Mouse (Mus musculus): Measurements from ENCODE around the gene Arid2.

- TF ChIP-seq CTCF (IDR thresholded peaks at IDR 0.05; ENCODE audit: insufficient read depth, low read depth, low read length) (no peak), POLR2A (IDR thresholded peaks at IDR 0.05; ENCODE audit: insufficient read depth, low read depth, low read length) (no peak)
Measured at GRCm38 (mm10) chr15:96297078-96297590, 9.8 kb downstream of the Arid2 start.

Measured in olfactory bulb, adult 2 months (tissue).